Mouse (Mus musculus) bone marrow, adult 2 months (tissue): ENCODE data around the gene Ctnnal1.

Experiments
- CTCF ChIP-seq: fragments of 200-500 bp; IDR thresholded peaks from 2 replicates; pipeline ENCODE4 v1.5.1; 2011; ENCODE audit warnings: low read length, control low read depth; ENCODE audit not compliant: control insufficient read depth, insufficient read depth
- POLR2A ChIP-seq: fragments of 200-500 bp; IDR thresholded peaks from 2 replicates; pipeline ENCODE4 v1.6.1; 2011; ENCODE audit warnings: low read depth, mild to moderate bottlenecking, control low read depth, low read length, borderline replicate concordance; ENCODE audit not compliant: control insufficient read depth

DNA sequence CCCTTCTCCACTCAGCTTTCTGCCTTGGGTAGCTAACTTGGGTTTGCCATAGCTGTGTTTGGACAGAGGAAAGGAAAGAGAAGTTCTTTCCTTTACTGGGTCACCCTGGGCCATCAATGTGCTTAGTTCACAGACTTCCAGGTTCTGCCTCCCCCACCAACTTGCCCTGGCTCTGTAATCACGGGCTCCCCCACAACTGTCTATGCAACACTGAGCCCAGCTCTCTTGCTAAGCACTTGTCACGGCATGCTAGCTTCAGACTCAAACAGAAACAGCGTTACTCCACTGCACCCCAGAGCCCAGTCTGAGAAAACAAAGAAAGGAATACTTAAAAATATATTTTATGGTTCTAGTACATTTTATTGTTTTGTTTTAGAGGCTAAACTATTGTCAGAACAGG, 36.1 kb downstream of the Ctnnal1 start:
- TF ChIP-seq POLR2A (no peak), CTCF (no peak)
